Mouse (Mus musculus): ENCODE measurements around the gene Tbc1d17. TPM values are rescaled to one million over a fixed set of nuclear protein-coding genes. Genes with fewer than 3 reads are reported as not detected.

Tbc1d17 gene
- polyA plus RNA-seq, 1 experiment from 2014 or later = 71.3 TPM

DNA sequence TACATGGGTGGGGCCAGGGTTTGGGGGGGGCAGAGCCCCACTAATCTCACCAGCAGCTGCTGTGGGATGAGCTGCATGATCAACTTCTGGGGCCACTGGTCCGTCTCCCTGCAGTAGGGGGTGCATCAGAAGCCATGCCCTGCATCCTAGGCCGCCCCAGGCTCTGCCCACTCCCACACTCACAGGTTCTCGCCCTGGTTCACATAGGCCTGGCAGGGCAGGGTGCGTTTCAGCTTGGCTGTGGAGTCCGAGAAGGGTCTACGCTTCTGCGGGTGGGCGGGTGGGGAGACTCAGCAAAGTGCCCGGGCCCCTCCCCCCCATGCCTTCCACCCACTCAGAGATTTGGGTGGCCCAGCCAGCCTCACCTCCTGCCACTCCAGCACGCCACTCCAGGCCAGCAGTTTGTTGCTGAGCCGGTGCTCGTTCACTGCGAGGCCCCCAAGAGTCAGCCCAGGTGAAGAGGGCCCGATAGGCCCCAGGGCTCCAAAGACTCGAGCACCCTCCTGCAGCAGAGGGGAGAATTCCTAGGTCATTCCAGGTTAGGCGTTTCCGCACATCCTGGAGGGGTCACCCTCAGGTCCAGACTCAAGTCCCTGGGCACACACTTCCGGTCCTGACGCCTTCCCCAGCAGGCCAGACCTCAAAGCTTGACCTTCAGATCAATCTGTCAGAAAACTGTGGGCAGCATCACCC is 18.3 kb upstream of the Tbc1d17 start:
- ATAC-seq = no peak
- Histone ChIP-seq H3K9me3 (no peaks in the 10 kb centered on the region), H3K36me3 (peaks cover 29% of the 10 kb centered on the region), H3K9ac (peak overlapping the region; percentile 96), H3K27ac (peak overlapping the region; percentile 67; the same call in 1 of the 2 replicates), H3K4me2 (replicated peaks) (peak overlapping the region; percentile 66), H3K4me3 (replicated peaks) (peak overlapping the region; percentile 96), H3K27me3 (replicated peaks) (no peaks in the 10 kb centered on the region), H3K4me1 (replicated peaks) (peaks cover 47% of the 10 kb centered on the region)
- WGBS = 56% methylated on average over 19 of the region's 19 CpGs

DNA sequence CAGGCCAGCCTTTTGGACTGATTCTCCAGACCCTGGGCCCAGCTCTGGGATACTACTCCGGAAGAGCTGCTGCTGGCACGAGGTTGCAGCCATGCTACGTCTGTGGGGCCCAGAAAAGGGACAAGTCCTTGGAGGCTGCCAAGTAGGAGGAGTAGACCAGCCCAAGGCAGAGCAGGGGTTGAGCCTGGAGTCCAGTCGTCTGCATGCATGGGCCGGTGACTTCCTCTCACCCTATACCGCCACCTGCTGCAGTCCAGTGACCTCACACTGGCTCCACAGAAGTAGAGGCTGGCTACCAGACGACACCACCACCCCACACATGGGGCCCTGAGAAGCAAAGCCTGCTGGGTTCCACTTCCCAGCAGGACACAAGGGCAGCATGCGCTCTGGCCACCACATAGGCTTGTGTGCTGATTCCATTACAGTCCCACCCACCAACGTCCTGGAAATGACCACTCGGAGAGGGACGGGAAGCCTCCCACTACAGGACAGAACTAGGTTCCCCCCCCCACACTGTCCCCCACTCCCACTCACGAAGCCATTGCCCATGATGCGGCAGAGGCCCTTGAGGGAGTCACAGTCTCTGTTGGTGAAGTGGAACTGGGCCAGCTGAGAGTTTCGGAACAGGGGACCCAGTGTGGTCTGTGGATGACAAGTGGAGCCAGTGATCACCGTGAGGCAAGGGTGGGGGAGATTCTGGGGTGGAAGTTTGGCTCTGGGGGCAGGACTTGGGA is 17.6 kb upstream of the Tbc1d17 start:
- Histone ChIP-seq H3K9ac (peak overlapping the region; percentile 96), H3K4me3 (replicated peaks) (peak overlapping the region; percentile 15), H3K4me1 (replicated peaks) (peaks cover 49% of the 10 kb centered on the region), H3K27me3 (replicated peaks) (no peaks in the 10 kb centered on the region), H3K27ac (peak overlapping the region; percentile 67), H3K4me2 (replicated peaks) (peak overlapping the region; percentile 66), H3K9me3 (no peaks in the 10 kb centered on the region), H3K36me3 (peaks cover 36% of the 10 kb centered on the region)
- 43% methylated on average over 15 of the region's 15 CpGs for WGBS
- peak; percentile 10; the same call in 1 of the 2 replicates for ATAC-seq

DNA sequence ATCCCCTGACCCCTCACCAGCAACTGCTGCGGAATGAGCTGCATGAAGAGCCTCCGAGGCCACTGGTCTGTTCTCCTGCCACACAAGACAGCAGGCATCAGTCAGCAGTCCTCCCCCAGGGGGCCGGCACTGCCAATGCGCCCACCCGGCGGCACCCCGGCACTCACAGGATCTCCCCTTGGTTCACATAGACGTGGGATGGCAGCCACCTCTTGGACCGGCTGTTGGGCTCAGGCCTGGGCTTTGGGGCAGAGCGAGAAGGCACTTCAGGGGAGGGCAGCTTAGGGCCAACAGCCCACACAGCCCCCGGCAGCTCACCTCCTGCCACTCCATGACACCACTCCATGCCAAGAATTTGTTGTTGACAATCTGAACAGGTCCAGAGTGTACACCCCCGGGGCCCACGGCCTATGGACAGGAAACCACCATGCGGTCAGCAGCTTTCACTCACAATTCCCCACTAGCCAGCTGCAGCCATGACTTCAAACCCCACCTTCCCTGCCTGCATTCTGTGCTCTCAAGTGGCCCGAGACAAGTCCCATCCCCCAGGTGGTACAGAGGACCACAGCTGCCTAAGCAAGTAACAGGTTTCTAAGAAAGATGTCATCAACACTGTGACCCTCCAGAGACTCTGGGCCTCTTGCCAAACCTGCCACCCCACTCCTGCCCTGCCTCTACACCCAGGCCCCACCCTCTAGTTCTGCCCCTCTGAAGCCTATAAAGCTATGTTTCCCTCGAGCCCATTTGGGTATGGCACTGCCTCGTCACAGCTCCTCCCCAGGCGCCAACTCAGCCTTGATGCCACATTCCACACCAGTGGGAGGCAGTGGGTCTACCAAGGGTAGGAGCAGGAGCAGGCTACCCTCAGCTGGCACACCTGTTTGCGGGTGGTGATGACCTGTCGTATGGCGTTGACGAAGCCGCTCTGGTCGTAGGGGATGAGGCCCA is 16.0 kb upstream of the Tbc1d17 start:
- Histone ChIP-seq H3K4me3 (replicated peaks) (no peak overlapping the region), H3K9me3 (no peaks in the 10 kb centered on the region), H3K36me3 (peaks cover 38% of the 10 kb centered on the region), H3K9ac (no peak overlapping the region), H3K4me1 (replicated peaks) (peaks cover 59% of the 10 kb centered on the region), H3K27ac (peak overlapping the region; percentile 9; the same call in 1 of the 2 replicates), H3K4me2 (replicated peaks) (no peak overlapping the region; the same call in 1 of the 2 replicates), H3K27me3 (replicated peaks) (no peaks in the 10 kb centered on the region)
- no peak for ATAC-seq
- WGBS = 79% methylated on average over 24 of the region's 24 CpGs

DNA sequence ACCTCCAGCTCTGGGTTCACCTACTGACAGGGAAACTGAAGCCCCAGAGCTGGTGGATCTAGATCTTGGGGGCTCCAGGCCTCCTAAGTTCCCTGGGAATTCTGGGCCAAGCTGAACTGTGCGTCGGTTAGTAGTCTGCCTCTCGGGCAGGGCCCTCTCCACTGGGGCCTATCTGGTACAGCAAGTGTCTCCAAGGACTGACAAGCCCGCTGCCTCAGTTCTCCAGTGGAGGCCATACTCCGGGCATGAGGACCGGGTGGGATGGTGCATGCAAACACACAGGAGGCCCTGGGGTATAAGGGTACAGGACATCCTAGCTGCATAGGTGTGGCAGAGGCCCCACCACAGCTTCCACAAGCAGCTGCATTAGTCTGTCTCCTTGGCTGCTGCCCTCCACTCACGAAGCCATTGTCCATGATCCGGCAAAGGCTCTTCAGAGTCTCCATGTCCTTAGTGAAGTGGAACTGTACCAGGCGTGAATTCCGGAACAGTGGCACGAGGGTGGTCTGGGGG is 15.2 kb upstream of the Tbc1d17 start:
- Histone ChIP-seq H3K4me2 (replicated peaks) (no peak overlapping the region), H3K9me3 (no peaks in the 10 kb centered on the region), H3K27me3 (replicated peaks) (no peaks in the 10 kb centered on the region), H3K36me3 (peaks cover 38% of the 10 kb centered on the region), H3K27ac (no peak overlapping the region), H3K9ac (no peak overlapping the region), H3K4me1 (replicated peaks) (peaks cover 59% of the 10 kb centered on the region), H3K4me3 (replicated peaks) (no peak overlapping the region)
- no peak for ATAC-seq
- 84% methylated on average over 11 of the region's 11 CpGs for WGBS

DNA sequence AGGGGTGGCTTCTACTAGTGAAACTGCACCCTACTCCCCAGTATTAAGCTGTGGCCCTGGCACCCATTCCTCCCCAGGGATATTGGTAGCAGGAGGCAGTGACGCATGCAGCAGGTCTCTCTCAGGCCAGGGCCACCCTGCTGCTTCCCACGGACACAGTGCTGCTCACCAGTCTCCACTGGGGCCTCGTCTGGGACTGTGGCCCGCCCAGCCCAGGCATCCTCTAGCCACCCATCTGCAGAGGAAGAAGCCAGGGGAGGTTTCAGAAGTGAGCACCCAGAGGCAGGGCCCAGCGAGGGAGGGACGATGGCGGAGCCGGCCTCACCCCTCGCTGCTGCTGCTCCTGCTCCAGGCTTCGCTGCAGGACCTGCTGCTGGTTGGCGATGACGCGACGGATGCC is 14.3 kb upstream of the Tbc1d17 start:
- H3K27ac ChIP-seq = no peak overlapping the region
- H3K4me2 ChIP-seq (replicated peaks) = no peak overlapping the region
- no peak for ATAC-seq
- WGBS = 86% methylated on average over 14 of the region's 14 CpGs
- no peaks in the 10 kb centered on the region for H3K27me3 ChIP-seq (replicated peaks)
- H3K9ac ChIP-seq = no peak overlapping the region
- H3K9me3 ChIP-seq = no peaks in the 10 kb centered on the region
- peaks cover 38% of the 10 kb centered on the region for H3K36me3 ChIP-seq
- H3K4me3 ChIP-seq (replicated peaks) = no peak overlapping the region
- H3K4me1 ChIP-seq (replicated peaks) = peaks cover 59% of the 10 kb centered on the region

DNA sequence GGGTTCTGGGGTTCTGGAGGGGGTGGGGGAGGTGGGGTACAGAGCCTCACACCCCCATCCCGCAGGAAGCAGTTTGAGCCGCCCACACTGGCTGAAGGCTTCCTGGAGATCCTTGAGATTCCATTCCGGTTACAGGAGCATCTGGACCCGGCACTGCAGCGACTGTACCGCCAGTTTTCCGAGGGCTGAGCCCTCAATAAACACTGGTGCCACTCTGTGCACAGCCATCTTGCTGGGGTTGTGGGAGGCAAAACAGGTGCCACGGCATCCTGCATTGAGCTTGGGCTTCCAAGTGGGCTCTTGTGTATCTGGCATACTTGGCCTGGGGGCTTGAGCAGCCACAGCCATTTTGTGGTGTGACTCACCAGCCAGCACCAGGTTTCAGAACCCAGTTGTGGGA is 13.6 kb upstream of the Tbc1d17 start:
- Histone ChIP-seq H3K9me3 (no peaks in the 10 kb centered on the region), H3K9ac (no peak overlapping the region), H3K4me3 (replicated peaks) (no peak overlapping the region), H3K27me3 (replicated peaks) (no peaks in the 10 kb centered on the region), H3K36me3 (peaks cover 38% of the 10 kb centered on the region), H3K27ac (no peak overlapping the region), H3K4me2 (replicated peaks) (no peak overlapping the region), H3K4me1 (replicated peaks) (peaks cover 59% of the 10 kb centered on the region)
- 83% methylated on average over 8 of the region's 8 CpGs for WGBS
- ATAC-seq = no peak

DNA sequence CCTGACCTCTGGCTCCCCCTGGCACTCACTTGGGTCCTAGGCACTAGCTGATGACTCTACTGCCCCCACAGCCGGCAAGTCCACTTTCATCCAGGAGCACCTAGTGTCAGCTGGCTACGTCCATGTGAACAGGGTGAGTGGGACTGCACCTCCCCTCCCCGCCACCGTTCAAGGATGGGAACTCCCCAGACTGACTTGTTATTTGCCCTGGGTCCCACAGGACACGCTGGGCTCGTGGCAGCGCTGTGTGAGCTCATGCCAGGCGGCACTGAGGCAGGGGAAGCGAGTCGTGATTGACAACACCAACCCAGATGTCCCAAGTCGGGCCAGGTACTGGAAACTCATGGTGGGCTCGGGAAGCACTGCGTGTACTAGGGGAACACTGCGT is 12.5 kb upstream of the Tbc1d17 start:
- H3K27ac ChIP-seq = no peak overlapping the region
- H3K4me2 ChIP-seq (replicated peaks) = no peak overlapping the region
- no peaks in the 10 kb centered on the region for H3K27me3 ChIP-seq (replicated peaks)
- no peak overlapping the region for H3K4me3 ChIP-seq (replicated peaks)
- H3K9me3 ChIP-seq = no peaks in the 10 kb centered on the region
- peaks cover 53% of the 10 kb centered on the region for H3K4me1 ChIP-seq (replicated peaks)
- ATAC-seq = no peak
- H3K36me3 ChIP-seq = peaks cover 38% of the 10 kb centered on the region
- no peak overlapping the region for H3K9ac ChIP-seq
- 76% methylated on average over 14 of the region's 14 CpGs for WGBS

DNA sequence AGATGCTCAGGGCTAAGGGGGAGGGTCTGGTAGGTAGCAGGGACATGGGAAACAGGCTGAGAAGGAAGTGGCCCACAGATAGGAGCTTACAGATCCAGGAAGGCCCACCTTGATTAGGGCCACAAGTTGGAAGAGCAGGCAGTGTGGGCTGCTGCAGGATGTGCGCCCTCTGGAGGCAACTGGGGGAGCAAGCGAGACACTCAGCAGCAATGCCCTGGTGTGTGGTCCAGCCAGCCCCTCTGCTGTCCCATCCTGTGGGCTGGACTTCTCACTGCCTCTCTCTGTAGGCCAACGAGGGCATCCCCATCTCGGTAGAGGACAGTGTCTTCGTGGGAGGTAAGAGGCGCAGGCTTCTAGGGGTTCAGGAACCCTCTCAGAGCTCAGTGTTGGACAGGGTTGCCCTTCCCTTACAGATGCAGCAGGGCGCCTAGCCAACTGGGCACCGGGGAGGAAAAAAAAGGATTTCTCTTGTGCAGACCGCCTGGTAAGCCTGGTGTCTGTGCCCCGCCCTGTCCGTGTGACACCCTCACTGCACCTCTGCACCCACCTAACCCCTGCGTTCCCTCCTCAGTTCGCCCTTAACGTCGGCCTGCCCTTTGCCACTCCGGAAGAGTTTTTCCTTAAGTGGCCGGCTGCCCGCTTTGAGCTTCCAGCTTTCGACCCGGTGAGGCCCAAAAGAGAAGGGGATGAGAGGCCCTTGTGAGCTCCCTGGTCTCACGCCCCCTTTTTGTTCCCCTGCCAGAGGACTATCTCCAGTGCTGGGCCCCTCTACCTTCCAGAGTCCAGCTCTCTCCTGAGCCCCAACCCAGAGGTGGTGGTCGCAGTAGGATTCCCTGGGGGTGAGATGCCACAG is 11.9 kb upstream of the Tbc1d17 start:
- no peaks in the 10 kb centered on the region for H3K9me3 ChIP-seq
- H3K4me1 ChIP-seq (replicated peaks) = peaks cover 49% of the 10 kb centered on the region
- peaks cover 38% of the 10 kb centered on the region for H3K36me3 ChIP-seq
- 56% methylated on average over 22 of the region's 22 CpGs for WGBS
- no peaks in the 10 kb centered on the region for H3K27me3 ChIP-seq (replicated peaks)
- no peak overlapping the region for H3K4me3 ChIP-seq (replicated peaks)
- H3K27ac ChIP-seq = peak overlapping the region; percentile 48; the same call in 1 of the 2 replicates
- ATAC-seq = peak; percentile 32; the same call in 1 of the 2 replicates
- no peak overlapping the region for H3K9ac ChIP-seq
- no peak overlapping the region for H3K4me2 ChIP-seq (replicated peaks)

DNA sequence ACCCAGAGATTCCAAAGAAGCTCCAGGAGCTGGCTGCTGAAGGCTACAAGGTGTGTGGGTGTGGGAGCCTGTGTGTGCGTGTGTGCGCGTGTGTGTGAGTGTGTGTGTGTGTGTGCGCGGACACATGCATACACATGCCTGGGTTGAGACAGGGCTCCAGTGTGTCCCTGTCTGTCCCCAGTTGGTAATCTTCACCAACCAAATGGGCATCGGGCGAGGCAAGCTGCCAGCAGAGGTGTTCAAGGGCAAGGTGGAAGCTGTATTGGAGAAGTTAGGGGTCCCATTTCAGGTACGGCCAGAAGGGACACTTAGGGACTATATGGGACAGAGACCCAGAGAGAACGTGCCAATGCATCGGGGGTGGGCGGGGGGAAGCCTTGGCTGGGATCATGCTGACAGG is 11.0 kb upstream of the Tbc1d17 start:
- no peak for ATAC-seq
- H3K4me2 ChIP-seq (replicated peaks) = no peak overlapping the region
- H3K27ac ChIP-seq = 0 out of 2 replicates have a peak overlapping the region, but pooled peaks have one; percentile 22
- 92% methylated on average over 11 of the region's 11 CpGs for whole genome bisulfite sequencing
- H3K4me1 ChIP-seq (replicated peaks) = peaks cover 46% of the 10 kb centered on the region
- H3K27me3 ChIP-seq (replicated peaks) = no peaks in the 10 kb centered on the region
- H3K4me3 ChIP-seq (replicated peaks) = no peak overlapping the region
- H3K36me3 ChIP-seq = peaks cover 34% of the 10 kb centered on the region
- H3K9ac ChIP-seq = no peak overlapping the region
- H3K9me3 ChIP-seq = no peaks in the 10 kb centered on the region

DNA sequence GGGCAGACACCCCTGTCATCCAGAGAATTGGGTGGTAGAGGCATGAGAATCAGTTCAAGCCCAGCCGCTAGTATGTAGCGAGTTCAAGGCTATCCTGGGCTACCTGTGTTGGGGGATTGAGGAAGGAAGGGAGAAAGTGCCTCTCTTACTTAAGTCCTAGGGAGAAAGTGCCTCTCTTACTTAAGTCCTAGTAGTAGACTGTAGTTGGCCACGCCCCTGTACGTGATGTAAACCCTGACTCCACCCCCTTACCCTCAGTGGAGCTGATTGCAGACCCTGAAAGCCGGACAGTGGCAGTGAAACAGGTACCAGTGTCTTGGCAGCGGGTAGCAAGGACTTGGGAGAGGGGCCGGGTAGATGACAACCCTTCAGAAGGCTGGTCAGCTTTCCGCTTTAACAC is 9.0 kb upstream of the Tbc1d17 start:
- H3K36me3 ChIP-seq = peaks cover 19% of the 10 kb centered on the region
- peaks cover 57% of the 10 kb centered on the region for H3K4me1 ChIP-seq (replicated peaks)
- ATAC-seq = no peak
- H3K4me2 ChIP-seq (replicated peaks) = peak overlapping the region; percentile 82
- H3K9ac ChIP-seq = peak overlapping the region; percentile 71; the same call in 1 of the 2 replicates
- 27% methylated on average over 8 of the region's 8 CpGs for WGBS
- H3K27ac ChIP-seq = peak overlapping the region; percentile 22; the same call in 1 of the 2 replicates
- H3K9me3 ChIP-seq = no peaks in the 10 kb centered on the region
- H3K4me3 ChIP-seq (replicated peaks) = peak overlapping the region; percentile 61
- H3K27me3 ChIP-seq (replicated peaks) = no peaks in the 10 kb centered on the region

DNA sequence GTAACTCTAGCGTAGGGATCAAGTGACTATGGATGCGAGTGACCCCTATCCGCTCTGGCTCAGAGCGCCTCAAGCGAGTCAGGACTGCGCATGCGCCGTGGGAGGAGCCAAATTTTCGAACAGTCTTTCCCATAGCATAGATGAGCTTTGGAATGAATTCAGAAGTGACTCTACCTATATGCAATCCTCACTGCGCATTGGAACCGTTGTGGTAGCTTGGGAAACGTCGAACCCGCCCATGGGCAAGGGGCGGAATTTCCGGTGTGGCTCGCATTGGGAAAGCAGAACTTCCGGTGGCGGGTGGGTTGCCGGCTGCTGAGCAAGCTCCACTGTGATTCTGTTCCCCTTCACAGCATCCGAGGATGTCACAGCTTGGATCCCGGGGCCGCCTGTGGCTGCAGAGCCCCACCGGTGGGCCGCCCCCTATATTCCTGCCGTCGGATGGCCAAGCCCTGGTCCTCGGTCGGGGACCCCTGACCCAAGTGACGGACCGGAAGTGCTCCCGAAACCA is 8.2 kb upstream of the Tbc1d17 start, which contains the start of gene Pnkp:
TSS of gene Pnkp (plus strand) at position 98 of the 511 bp plus-strand sequence.
- Histone ChIP-seq H3K4me3 (replicated peaks) (peak within 1 kb of the TSS; percentile 61), H3K27ac (peak within 1 kb of the TSS; percentile 91), H3K27me3 (replicated peaks) (no peaks in the 10 kb centered on the region), H3K4me2 (replicated peaks) (peak within 1 kb of the TSS; percentile 82), H3K9me3 (no peaks in the 10 kb centered on the region), H3K9ac (peak within 1 kb of the TSS; percentile 71), H3K4me1 (replicated peaks) (peaks cover 63% of the 10 kb centered on the region), H3K36me3 (peaks cover 17% of the 10 kb centered on the region)
- under 1% methylated on average over 32 of the region's 32 CpGs for WGBS
- peak; percentile 57 for ATAC-seq

Measured in intestine, embryonic 15.5 days (tissue).